Mouse (Mus musculus): ENCODE measurements around the gene Ago4. TPM values are rescaled to one million over a fixed set of nuclear protein-coding genes. Genes with fewer than 3 reads are reported as not detected.
A peak's percentile ranks its signal among the peaks of the same experiment; 100 is the strongest.

The Ago4 gene
- polyA plus RNA-seq, 1 experiment from 2014 or later: 0.63 TPM

DNA sequence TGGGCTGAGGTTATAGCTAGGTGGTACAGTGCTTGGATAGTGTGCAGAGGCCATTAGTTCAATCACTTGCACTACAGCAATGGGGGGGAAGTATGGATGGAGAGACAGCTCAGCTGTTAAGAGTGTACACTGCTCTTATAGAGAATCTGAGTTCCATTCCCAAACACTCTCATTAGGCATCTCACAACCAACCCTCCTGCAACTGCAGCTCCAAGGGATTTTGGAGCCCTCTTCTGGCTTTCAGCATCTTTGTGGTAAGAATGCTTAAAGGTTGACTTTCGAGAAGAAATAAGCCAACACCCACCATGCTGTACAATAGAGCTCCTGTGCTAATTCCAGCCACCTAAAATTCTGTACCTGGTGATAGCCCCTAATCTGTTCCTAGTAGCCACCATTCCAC lies 47.1 kb downstream of the Ago4 start:
- Histone ChIP-seq H3K27ac (ENCODE audit: low read depth) (no peak overlapping the region), H3K9ac (replicated peaks) (no peak overlapping the region), H3K4me2 (ENCODE audit: low read depth, low read length) (no peak overlapping the region), H3K4me3 (ENCODE audit: low read depth, low read length) (no peak overlapping the region), H3K4me1 (ENCODE audit: insufficient read depth) (no peaks in the 10 kb centered on the region), H3K36me3 (replicated peaks; ENCODE audit: insufficient read depth, low read length) (no peaks in the 10 kb centered on the region), H3K9me3 (ENCODE audit: low read length) (no peaks in the 10 kb centered on the region), H3K27me3 (ENCODE audit: insufficient read depth, low read length) (no peaks in the 10 kb centered on the region)
- WGBS (ENCODE audit: insufficient replicate concordance): 66% methylated on average over 1 of the region's 1 CpGs
- DNase-seq (no peak), ATAC-seq (no peak)
- TF ChIP-seq CTCF (IDR thresholded peaks at IDR 0.05; ENCODE audit: low read depth): no peak
- TF ChIP-seq EP300 (IDR thresholded peaks at IDR 0.05; ENCODE audit: low read depth): no peak

DNA sequence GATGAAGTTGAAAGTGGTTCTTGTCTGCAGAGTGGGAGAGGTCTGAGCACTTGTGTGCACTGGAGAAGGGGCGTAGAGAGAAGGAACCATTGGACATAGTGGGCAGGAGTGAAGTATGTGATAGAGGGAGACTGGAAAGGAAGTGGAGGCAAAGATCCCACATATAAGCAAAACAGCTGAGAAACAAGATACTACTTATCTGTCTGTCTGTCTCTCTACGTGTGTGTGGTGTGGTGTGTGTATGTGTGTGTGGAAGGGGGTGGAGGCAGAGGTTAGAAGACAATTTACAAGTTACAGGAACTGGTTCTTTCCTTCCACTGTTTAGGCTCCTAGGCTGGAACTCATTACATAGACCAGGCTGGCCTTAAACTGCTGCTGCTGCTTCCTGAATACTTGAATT lies 48.2 kb downstream of the Ago4 start:
- no peak overlapping the region for H3K27ac ChIP-seq (ENCODE audit: low read depth)
- H3K9ac ChIP-seq (replicated peaks): no peak overlapping the region
- 45% methylated on average over 2 of the region's 2 CpGs for WGBS (ENCODE audit: insufficient replicate concordance)
- no peaks in the 10 kb centered on the region for H3K36me3 ChIP-seq (replicated peaks; ENCODE audit: insufficient read depth, low read length)
- no peaks in the 10 kb centered on the region for H3K4me1 ChIP-seq (ENCODE audit: insufficient read depth)
- DNase-seq (no peak), ATAC-seq (no peak)
- no peaks in the 10 kb centered on the region for H3K27me3 ChIP-seq (ENCODE audit: insufficient read depth, low read length)
- no peak overlapping the region for H3K4me2 ChIP-seq (ENCODE audit: low read depth, low read length)
- no peak overlapping the region for H3K4me3 ChIP-seq (ENCODE audit: low read depth, low read length)
- TF ChIP-seq CTCF (IDR thresholded peaks at IDR 0.05; ENCODE audit: low read depth): no peak
- TF ChIP-seq EP300 (IDR thresholded peaks at IDR 0.05; ENCODE audit: low read depth): no peak
- no peaks in the 10 kb centered on the region for H3K9me3 ChIP-seq (ENCODE audit: low read length)

DNA sequence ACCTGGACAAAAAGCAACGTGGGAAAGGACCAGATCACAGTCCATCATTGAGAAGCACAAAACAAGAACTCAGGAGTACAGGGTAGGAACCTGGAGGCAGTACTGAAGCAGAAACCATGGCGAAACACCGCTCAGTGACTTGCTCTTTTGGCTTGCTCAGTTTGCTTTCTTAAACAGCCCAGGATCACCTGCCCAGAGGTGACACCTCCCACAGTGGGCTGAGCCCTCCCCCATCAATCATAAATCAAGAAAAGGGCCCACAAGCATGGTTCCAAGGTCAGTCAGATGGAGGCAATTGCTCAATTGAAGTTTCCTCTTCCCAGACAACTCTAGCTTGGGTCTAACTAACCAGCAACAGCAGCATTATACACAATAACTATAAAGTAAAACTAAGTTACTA lies 49.4 kb downstream of the Ago4 start:
- DNase-seq (no peak), ATAC-seq (no peak)
- 67% methylated on average over 3 of the region's 3 CpGs for WGBS (ENCODE audit: insufficient replicate concordance)

DNA sequence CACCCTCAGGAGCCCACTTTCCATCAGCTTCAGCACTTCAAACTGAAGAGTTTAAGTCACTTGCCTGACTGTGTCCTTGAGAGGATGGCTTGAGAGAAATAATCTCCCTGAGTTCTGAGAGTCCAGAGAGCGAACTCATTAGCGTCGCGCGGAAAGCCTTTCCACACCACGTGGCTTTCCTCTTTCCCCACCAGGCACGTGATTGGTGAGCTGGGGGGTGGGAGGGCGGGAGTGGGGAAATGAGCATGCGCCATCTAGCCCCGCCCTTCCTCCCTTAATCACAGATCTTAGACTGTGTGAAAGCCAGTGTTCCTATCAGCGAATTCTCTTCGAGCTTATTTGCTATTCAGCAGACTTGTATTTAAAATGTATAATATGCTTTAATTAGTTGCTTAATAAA lies 50.3 kb downstream of the Ago4 start:
- DNase-seq (no peak), ATAC-seq (no peak)
- 68% methylated on average over 12 of the region's 12 CpGs for WGBS (ENCODE audit: insufficient replicate concordance)
- Histone ChIP-seq H3K4me2 (ENCODE audit: low read depth, low read length) (no peak overlapping the region), H3K4me3 (ENCODE audit: low read depth, low read length) (no peak overlapping the region), H3K27me3 (ENCODE audit: insufficient read depth, low read length) (no peaks in the 10 kb centered on the region), H3K9me3 (ENCODE audit: low read length) (no peaks in the 10 kb centered on the region), H3K4me1 (ENCODE audit: insufficient read depth) (no peaks in the 10 kb centered on the region), H3K27ac (ENCODE audit: low read depth) (no peak overlapping the region), H3K9ac (replicated peaks) (no peak overlapping the region), H3K36me3 (replicated peaks; ENCODE audit: insufficient read depth, low read length) (no peaks in the 10 kb centered on the region)
- no peak for TF ChIP-seq CTCF (IDR thresholded peaks at IDR 0.05; ENCODE audit: low read depth)
- no peak for TF ChIP-seq EP300 (IDR thresholded peaks at IDR 0.05; ENCODE audit: low read depth)

More for the DNA sequence above, 49.4 kb downstream of the Ago4 start:
- H3K4me2 ChIP-seq (ENCODE audit: low read depth, low read length): no peak overlapping the region
- no peak overlapping the region for H3K27ac ChIP-seq (ENCODE audit: low read depth)
- TF ChIP-seq CTCF (IDR thresholded peaks at IDR 0.05; ENCODE audit: low read depth) (no peak), EP300 (IDR thresholded peaks at IDR 0.05; ENCODE audit: low read depth) (no peak)
- H3K36me3 ChIP-seq (replicated peaks; ENCODE audit: insufficient read depth, low read length): no peaks in the 10 kb centered on the region
- H3K4me1 ChIP-seq (ENCODE audit: insufficient read depth): no peaks in the 10 kb centered on the region
- H3K9me3 ChIP-seq (ENCODE audit: low read length): no peaks in the 10 kb centered on the region
- H3K4me3 ChIP-seq (ENCODE audit: low read depth, low read length): no peak overlapping the region
- H3K9ac ChIP-seq (replicated peaks): no peak overlapping the region
- no peaks in the 10 kb centered on the region for H3K27me3 ChIP-seq (ENCODE audit: insufficient read depth, low read length)

DNA sequence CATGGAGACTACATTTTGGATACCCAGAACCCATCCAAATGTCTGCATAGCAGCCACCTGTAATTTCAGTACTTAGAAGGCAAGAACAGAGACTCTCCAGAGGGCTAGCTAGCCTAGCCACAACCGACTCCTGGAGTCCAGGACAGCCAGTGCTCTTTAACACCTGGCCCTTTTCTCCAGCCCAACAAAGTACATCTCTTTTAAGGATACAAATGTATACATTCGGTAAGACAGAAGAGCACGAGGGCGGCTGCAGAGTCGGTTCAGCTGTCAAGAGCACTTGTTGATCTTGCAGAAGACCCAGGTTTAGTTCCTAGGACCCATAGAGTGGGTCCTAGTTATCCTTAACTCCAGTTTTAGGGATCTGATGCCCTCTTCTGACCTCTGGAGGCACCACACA lies 51.8 kb downstream of the Ago4 start:
- Histone ChIP-seq H3K9ac (replicated peaks) (no peak overlapping the region), H3K27ac (ENCODE audit: low read depth) (no peak overlapping the region), H3K27me3 (ENCODE audit: insufficient read depth, low read length) (no peaks in the 10 kb centered on the region), H3K4me3 (ENCODE audit: low read depth, low read length) (no peak overlapping the region), H3K36me3 (replicated peaks; ENCODE audit: insufficient read depth, low read length) (no peaks in the 10 kb centered on the region), H3K4me2 (ENCODE audit: low read depth, low read length) (no peak overlapping the region), H3K9me3 (ENCODE audit: low read length) (no peaks in the 10 kb centered on the region), H3K4me1 (ENCODE audit: insufficient read depth) (no peaks in the 10 kb centered on the region)
- ATAC-seq (no peak), DNase-seq (no peak)
- TF ChIP-seq CTCF (IDR thresholded peaks at IDR 0.05; ENCODE audit: low read depth) (no peak), EP300 (IDR thresholded peaks at IDR 0.05; ENCODE audit: low read depth) (no peak)
- 83% methylated on average over 5 of the region's 5 CpGs for WGBS (ENCODE audit: insufficient replicate concordance)

DNA sequence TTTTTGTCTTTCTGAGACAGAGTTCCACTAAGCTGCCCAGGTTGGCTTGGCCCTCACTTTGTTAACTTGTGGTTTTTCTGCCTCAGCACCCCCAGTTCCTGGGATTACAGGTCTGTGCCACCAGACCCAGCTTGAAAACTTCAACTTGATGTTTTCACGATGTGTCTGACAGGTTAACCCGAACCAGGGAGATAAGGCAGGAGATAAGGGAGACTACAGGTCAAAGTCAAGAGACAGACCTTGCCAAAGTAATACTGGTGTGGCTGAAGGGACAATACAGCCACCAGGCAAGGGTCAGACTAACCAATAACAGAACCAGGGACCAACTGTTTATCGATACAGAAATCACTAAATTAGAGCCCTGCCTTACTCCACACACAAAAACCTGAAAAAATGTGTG lies 53.0 kb downstream of the Ago4 start:
- TF ChIP-seq CTCF (IDR thresholded peaks at IDR 0.05; ENCODE audit: low read depth): no peak
- no peak for TF ChIP-seq EP300 (IDR thresholded peaks at IDR 0.05; ENCODE audit: low read depth)
- WGBS (ENCODE audit: insufficient replicate concordance): 37% methylated on average over 3 of the region's 3 CpGs
- no peak overlapping the region for H3K4me3 ChIP-seq (ENCODE audit: low read depth, low read length)
- H3K36me3 ChIP-seq (replicated peaks; ENCODE audit: insufficient read depth, low read length): no peaks in the 10 kb centered on the region
- H3K9ac ChIP-seq (replicated peaks): no peak overlapping the region
- H3K4me1 ChIP-seq (ENCODE audit: insufficient read depth): no peaks in the 10 kb centered on the region
- no peak overlapping the region for H3K27ac ChIP-seq (ENCODE audit: low read depth)
- peak; percentile 56; the same call in 1 of the 2 replicates for ATAC-seq
- no peaks in the 10 kb centered on the region for H3K9me3 ChIP-seq (ENCODE audit: low read length)
- H3K4me2 ChIP-seq (ENCODE audit: low read depth, low read length): no peak overlapping the region
- no peak for DNase-seq
- H3K27me3 ChIP-seq (ENCODE audit: insufficient read depth, low read length): no peaks in the 10 kb centered on the region

DNA sequence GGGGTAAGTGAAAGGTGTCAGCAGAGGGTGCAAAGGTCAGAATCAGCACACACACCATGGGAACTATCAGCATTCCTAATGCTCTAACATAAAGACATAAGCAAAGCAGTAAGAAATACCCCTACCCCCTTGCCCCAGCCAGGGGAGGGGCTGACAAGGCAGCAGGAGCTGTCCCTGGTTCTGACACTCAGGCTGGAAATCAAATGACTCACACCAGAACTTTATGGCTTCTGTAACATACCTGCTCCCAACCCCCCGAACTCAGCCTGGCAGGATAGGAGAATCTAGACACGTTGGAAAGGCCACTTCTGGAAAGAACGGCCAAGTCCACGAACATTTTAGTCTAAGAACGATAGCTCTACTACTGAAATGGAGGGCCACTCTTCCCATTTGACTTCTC lies 60.2 kb downstream of the Ago4 start:
- Histone ChIP-seq H3K27me3 (ENCODE audit: insufficient read depth, low read length) (no peaks in the 10 kb centered on the region), H3K9me3 (ENCODE audit: low read length) (no peaks in the 10 kb centered on the region), H3K27ac (ENCODE audit: low read depth) (no peak overlapping the region), H3K9ac (replicated peaks) (no peak overlapping the region), H3K4me1 (ENCODE audit: insufficient read depth) (peaks cover 2% of the 10 kb centered on the region; the same call in 1 of the 2 replicates), H3K4me3 (ENCODE audit: low read depth, low read length) (no peak overlapping the region), H3K36me3 (replicated peaks; ENCODE audit: insufficient read depth, low read length) (no peaks in the 10 kb centered on the region), H3K4me2 (ENCODE audit: low read depth, low read length) (no peak overlapping the region)
- no peak for TF ChIP-seq EP300 (IDR thresholded peaks at IDR 0.05; ENCODE audit: low read depth)
- no peak for TF ChIP-seq CTCF (IDR thresholded peaks at IDR 0.05; ENCODE audit: low read depth)
- ATAC-seq (no peak), DNase-seq (no peak)
- 41% methylated on average over 5 of the region's 5 CpGs for WGBS (ENCODE audit: insufficient replicate concordance)

Data from liver, postnatal 0 days (tissue).